Mouse (Mus musculus) bone marrow macrophage, adult 2 months (primary cell): ENCODE data around the gene Npm3.

ENCODE experiments used
- CTCF ChIP-seq: IDR thresholded peaks from 2 replicates; pipeline ENCODE4 v1.5.1; 2012; ENCODE audit warnings: low read depth, mild to moderate bottlenecking, low read length, moderate library complexity
- POLR2A ChIP-seq: IDR thresholded peaks from 2 replicates; pipeline ENCODE4 v1.6.1; 2012; ENCODE audit warnings: mild to moderate bottlenecking, low read depth, low read length, borderline replicate concordance

DNA sequence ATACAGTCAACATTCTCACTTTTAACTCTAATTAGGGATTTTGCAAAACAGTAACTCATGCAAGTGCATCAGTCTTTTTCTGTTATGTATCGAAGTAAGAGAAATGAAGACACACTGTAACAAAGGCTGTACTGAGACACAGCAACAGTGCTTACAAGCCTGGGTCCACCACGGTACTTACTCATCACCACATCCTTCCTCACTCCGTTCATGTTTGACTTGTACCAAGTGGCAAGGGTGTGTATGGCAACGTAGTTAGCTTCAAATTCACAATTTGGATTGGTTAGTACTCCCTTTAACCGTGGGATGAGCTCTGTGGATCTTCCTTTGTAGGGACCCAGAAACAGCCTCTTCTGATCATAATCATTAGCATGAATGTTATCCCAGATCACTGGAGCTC lies 22.1 kb upstream of the Npm3 start:
- no peak for TF ChIP-seq CTCF
- no peak for TF ChIP-seq POLR2A
